Mouse (Mus musculus) MN1 (cell line): ENCODE results near the gene Trim32.
A peak's percentile ranks its signal among the peaks of the same experiment; 100 is the strongest.

Experiments
- DNase-seq: peaks from one replicate; pipeline ENCODE4 v3.0.0-alpha.2; 2016; ENCODE audit warnings: low spot score

Trim32 gene

DNA sequence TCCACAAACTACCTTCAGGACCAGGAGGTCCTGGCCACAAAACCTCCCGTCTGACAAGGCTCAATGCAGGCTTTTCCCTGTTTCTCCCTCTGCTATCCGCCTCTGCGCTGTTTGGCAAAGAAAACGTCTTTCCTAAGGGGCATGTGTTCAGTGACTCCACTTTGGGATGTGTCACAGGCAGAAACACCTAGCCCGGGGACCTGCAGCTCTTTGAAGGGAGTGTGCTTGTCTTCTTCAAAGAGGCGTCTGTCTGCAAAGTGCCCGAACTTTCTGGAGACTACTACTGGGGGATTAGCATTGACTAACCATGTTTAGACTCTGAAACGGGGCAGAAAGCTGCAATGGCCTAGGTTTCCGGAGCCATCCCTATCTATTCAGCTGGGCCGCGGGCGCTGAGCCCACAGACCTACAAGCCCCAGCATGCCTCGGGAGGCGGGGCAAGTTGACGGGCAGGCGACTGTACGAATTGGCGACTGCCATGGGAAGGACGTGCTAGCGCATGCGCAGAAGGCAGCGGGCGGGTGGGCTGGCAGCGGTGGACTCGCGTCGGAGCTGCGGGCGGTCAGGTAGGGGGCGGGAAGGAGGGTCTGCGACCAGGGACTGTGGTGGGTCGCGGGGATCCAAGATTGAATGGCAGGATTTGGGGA lies at the start of gene Trim32:
TSS of gene Trim32 (plus strand) at position 483 of the 647 bp plus-strand sequence.
- peak; percentile 96 for DNase-seq

DNA sequence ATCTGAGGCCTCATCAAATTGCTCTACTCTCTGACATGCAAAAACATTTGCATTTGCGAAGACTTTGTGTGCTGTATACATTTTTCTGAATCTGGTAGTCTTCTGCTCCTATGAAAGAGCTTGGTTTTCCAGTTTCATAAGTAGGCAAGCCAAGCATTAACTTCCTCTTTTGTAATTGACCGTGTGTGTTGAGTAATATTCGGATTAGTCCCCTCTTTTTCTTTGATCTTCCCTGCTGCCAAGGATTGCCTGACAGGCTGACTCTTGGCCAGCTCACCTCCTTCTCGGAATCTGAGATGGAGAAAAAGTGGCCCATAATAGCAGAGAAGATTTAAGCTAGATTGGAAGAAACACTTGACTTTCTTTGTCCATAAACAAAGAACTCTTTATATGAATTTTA lies 39.3 kb upstream of the Trim32 start:
- no peak for DNase-seq

DNA sequence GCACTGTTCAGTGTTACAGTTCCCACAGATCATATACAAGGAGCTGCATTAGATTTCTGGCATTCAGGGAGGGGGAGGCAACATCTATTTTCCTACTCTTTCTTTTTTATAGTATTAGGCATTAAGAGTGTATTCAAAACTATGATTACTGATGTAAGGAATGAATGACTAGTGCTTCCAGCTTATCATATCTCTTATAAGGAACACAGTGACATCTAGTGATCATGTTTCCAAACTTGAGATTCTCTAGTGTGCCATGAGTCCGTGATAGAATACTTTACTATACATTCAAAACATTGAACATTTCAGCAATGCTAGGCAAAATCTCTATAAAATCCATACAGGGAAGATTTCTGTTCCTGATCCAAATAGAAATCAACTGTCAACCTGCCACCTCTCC lies 24.5 kb upstream of the Trim32 start:
- no peak for DNase-seq

DNA sequence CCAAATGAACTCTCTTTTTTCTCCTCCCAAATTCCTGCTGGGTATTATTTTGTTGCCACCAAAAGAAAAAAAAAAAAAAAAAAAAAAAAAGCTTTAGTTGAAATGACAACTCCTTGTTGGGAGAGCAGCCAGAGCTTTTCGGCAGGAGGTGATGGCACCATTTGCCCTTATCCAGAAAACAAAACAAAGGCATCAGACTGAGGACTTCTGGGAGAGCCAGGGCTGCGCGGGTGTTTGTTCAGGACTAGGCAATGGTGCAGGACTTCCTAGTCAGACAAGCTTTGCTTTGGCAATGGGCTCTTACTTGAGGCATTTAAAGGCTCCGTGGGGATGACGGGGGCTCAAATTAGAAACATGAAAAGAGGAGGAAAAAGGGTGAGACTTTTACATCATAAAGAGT lies 17.8 kb upstream of the Trim32 start:
- DNase-seq: no peak

DNA sequence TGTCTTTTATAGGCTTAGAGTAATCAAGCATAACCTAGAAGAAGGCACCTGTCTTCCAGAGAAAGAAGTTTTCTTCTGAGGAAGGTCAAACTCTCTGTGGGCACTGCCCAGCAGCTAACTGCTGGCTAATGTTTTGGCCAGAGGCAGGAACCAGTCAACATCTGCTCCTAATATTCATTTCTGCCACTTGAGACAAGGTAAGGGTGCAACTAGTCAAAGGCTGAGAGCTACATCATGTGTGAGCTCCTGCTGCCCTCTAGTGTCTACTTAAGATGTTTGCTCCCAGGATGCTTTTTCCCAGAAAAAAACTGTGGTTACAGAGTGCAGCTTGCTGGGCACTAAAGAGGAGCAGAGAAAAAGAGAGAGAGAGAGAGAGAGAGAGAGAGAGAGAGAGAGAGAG lies 15.0 kb upstream of the Trim32 start:
- DNase-seq: peak; percentile 61

DNA sequence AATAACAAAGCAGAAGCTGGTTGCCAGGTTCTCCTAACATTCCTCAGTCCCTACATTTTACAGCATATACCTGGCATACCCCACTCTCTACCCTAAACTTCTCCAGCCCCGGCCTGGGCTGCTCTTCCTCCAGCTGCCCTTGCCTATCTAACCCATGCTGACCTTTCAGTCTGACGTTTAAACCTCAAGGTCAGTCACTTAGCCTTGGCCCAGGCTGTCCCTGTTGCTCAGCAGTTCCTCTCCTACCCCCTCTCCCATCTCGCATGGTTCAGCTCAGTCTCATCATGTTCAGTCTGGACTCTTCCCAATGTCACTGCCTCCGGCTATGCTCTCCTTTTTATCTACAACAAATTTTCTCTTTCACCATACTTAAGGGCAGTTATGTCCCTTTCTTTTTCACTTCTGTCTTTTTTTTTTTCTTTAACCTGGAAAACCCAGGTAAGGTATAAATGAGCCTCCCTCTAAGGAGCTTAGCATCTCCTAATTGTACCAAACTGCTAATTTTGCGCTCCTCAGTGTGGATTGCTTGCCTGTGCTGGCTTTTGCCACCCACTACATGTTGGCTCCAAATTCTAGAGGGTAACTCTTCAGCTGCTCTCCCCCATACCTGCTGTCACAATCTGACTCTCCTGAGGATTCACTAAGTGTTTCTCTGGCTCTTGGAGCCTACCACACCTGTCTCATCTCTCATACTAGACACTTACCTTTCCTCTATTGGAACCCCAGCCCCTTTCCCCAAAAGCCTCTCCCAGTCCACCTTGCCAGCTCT lies 10.0 kb upstream of the Trim32 start:
- DNase-seq: no peak

DNA sequence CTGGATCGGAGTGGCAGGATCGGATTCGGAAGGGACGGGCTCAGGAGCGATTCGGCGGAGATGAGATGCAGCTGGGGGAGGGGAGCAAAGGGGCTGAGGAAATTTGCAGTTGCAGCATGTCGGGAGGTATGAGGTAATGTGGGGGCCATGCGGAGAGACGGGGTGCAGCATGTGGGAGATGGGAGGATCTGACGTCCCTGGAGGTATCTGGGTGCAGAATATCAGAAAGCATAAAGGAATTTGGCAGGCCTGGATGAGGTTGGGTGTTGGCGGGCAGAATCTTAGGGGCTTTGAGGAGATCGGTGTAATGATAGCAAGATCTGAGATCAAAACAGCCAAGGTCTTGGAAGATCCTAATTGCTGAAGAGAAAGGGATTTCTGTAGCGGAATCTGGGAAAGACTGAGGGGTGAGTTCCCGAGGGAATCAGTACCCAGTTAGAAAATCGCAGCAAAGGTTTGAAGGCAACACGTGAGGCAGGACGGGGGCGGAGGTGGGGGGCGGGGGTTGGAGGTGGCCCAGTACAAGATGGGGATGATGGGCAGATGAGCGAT lies 441 bp downstream of the Trim32 start:
- peak; percentile 32 for DNase-seq

DNA sequence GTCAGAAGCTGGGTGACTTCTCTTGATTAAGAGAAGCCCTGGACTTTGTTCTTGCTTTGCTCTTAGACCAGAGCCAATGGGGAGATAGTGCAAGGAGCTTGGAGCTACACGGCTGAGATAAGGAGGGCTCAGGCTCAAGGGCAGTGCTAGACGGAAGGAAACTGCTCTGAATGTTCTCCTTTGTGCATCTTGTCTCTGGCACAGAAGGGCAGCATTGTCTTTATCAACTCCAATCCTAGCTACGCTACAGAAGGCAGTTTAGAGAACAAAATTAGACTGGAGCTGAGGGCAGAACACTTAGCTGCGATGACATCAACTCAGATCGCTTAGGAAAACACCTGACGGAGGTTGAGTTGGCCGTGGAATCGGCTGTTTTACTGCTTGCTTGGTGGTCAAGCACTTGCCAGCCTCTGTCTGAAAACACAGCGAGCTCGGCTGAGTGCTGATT lies 2.4 kb downstream of the Trim32 start:
- no peak for DNase-seq

DNA sequence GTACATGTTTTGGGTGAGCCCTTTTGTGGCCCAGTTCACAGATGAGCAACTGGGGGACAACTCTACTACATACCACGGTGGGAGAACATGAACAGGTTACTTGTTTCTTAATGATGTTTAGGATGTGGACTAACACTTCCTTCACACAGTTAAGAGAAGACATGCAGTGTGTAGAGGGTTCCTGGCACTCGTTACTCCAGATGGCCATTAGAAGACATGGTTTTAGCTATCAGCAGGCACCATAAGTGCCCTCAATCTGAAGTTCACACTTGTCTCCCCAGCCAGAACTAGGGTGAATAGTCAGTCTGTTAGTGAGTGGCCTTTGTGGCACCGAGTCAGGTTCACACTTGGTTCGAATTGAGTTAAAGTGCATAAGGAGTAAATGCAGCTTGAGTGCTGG lies 3.3 kb downstream of the Trim32 start:
- DNase-seq: no peak

DNA sequence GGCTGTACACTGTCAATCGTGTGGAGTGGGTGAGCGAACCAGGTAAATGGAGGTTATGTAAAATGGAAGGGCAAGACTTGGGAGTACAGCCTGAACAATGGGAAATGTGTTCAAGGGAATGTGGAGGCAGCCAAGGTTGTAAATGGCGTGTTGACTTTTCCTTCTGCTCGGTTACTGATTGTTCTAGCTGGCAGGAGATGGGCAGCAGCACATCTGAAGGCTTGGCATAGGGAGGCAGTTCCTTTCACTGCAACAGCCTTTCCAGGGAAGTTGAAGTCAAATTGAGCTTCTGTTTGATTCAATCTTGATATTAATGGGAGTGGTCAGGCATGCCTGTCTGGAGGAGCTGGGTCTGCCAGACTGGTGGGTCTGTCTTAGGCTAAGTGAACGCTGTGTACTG lies 5.5 kb downstream of the Trim32 start:
- DNase-seq: no peak

DNA sequence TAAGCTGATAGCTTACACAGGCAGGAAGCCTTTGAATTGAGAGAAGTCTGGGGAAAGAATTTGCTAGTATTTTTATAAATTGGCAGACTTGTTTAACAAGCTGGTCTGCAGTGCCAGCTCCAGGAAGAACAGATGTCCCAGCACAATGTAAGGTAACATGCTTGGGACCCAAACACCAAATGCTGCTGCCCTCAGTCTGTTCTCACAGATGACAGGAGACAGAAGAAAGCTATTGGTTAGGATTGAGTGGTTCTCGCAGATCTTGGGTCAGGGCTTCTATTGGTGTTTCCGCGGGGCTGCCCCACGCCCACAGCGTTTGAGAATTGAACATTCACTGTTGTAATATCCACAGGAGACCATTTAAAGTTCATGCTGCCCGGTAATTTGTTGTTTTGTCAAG lies 6.1 kb downstream of the Trim32 start:
- no peak for DNase-seq

DNA sequence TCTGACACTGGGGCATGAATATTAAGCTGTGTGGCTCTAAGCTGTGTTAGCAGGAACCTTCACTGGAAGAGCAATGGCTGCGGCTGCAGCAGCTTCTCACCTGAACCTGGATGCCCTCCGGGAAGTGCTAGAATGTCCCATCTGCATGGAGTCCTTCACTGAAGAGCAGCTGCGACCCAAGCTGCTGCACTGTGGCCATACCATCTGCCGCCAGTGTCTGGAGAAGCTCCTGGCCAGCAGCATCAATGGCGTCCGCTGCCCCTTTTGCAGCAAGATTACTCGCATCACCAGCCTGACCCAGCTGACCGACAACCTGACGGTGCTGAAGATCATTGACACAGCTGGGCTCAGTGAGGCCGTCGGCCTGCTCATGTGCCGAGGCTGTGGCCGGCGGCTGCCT lies 8.3 kb downstream of the Trim32 start:
- DNase-seq: no peak

DNA sequence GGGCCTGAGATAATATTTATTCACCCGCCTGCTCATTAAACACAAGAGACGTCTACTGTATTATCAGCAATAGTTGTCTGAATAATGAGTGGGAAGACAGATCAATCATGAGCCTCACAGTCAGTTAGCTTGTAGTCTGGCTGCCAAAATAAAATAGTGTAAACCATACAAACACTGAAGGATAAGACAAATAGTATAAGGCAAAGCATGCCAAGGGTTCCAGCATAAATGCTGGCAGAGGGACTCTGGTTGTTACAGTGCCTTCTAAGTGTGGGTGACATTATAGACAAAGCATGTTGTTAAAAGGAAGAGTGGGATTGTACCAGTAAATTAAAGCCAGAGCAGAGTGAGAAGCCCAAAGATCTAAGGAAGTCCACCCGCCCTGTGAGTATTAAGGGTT lies 15.3 kb downstream of the Trim32 start:
- no peak for DNase-seq

DNA sequence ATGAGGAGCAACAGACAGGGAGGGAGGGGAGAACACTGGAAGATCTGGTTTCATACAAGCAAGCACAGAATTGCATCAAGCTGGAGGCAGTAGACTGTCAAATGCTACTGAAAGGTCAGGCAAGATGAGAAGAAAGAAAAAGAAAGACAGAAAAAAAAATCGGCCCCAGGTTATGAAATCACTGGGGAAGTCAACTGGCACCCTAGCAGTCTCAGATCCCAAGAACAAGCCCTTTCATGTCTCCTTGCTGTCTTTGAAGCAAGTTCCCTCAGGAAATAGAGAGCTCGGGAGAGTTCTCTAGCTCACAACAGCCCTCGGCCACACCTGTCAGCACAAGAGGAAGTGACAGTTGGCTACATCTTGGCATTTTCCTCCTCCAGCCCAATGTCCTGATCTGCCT lies 33.4 kb downstream of the Trim32 start:
- DNase-seq: no peak

DNA sequence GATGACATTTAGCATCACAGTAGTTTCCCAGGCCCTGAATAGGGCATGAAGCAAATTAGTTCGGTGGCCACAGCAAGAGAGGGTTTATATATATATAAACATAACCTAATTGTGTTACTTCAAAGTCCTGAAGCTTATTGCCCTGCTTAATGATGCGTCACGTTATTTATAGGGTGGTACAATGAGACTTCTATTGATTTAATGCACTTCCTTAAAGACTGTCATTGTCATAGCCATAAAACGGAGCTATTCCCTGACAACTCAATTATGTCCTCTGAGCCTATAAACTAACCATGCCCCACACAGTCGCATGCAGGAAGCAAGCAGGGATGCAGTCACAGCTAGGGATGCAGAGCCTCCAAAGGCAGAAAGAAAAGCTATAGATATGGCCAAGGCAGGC lies 37.8 kb downstream of the Trim32 start:
- no peak for DNase-seq

DNA sequence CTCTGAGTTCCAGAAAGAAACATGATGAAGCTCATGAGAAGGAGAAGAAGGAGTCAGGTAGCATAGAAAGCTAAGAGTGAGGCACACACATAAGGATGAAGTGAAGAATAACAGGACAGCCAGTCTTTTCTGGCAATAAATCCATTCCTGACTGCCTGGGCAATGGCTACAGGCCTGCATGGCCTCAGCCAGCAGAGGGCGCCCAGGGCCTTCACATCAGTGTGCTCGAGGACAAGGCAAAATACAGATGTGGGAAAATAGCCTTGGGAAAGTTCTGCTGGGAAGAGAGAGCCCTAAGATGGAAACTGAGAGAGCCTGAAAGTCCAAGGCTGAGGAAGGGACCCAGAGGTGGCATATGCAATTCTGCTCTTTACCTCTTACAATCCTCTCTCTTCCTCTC lies 49.9 kb downstream of the Trim32 start:
- peak; percentile 80 for DNase-seq

DNA sequence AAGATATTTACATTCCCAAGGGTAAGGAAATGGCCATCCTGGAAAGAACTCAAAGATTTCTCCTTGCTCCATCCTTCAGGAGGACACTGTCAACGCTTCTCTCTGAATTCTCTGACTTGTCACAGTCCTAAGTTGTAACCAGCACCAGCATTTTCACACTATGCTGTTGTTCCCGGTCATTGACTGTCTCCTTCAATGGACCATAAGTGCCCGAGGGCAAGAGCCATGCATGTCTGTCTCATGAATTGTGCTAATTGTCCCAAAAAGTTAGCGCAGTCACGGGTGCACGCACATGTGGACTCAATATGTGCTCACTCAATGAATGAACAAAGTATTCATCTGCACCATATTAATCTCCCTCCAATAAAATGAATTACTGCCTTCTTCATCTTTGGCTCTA lies 58.4 kb downstream of the Trim32 start:
- no peak for DNase-seq
